Mouse (Mus musculus): ENCODE measurements at regions not wholly inside any gene's neighbourhood (a gene's known extent, or its start where the extent isn't known, plus 50 kb on each side); places are given as distances from the start of the nearest gene placed in this dataset.
A peak's percentile ranks its signal among the peaks of the same experiment; 100 is the strongest.
"Not testable (repeated sequence)": the region's sequence is repeated elsewhere in the genome, so short reads cannot be mapped to it uniquely, and the experiment has no call there.

- not testable (repeated sequence) for H3K36me3 ChIP-seq (ENCODE audit: control insufficient read depth, insufficient read depth, low read length); H3K9me3 ChIP-seq (ENCODE audit: control insufficient read depth, low read length); H3K4me3 ChIP-seq (ENCODE audit: low read depth, low read length); H3K9ac ChIP-seq (ENCODE audit: low read depth, low read length); H3K4me1 ChIP-seq (replicated peaks; ENCODE audit: control insufficient read depth, insufficient read depth, low read length); ATAC-seq (ENCODE audit: low FRiP score); DNase-seq (ENCODE audit: low spot score); H3K27me3 ChIP-seq (ENCODE audit: control insufficient read depth, insufficient read depth, low read length); H3K4me2 ChIP-seq (replicated peaks; ENCODE audit: low read depth, low read length); H3K27ac ChIP-seq (ENCODE audit: low read depth, low read length)
- WGBS, result 89% methylated on average over 2 of the region's 2 CpGs
Observed at GRCm38 (mm10) chr12:21526906-21527305, 109.5 kb upstream of the Ywhaq start.

- 47% methylated on average over 6 of the region's 6 CpGs for WGBS
- H3K4me2 ChIP-seq (replicated peaks; ENCODE audit: low read depth, low read length); H3K4me1 ChIP-seq (replicated peaks; ENCODE audit: control insufficient read depth, insufficient read depth, low read length); H3K9ac ChIP-seq (ENCODE audit: low read depth, low read length); H3K27ac ChIP-seq (ENCODE audit: low read depth, low read length); H3K27me3 ChIP-seq (ENCODE audit: control insufficient read depth, insufficient read depth, low read length); H3K9me3 ChIP-seq (ENCODE audit: control insufficient read depth, low read length); ATAC-seq (ENCODE audit: low FRiP score); H3K36me3 ChIP-seq (ENCODE audit: control insufficient read depth, insufficient read depth, low read length); H3K4me3 ChIP-seq (ENCODE audit: low read depth, low read length); DNase-seq (ENCODE audit: low spot score): not testable (repeated sequence)
Observed at GRCm38 (mm10) chr12:21525567-21525966, 108.1 kb upstream of the Ywhaq start.

DNA sequence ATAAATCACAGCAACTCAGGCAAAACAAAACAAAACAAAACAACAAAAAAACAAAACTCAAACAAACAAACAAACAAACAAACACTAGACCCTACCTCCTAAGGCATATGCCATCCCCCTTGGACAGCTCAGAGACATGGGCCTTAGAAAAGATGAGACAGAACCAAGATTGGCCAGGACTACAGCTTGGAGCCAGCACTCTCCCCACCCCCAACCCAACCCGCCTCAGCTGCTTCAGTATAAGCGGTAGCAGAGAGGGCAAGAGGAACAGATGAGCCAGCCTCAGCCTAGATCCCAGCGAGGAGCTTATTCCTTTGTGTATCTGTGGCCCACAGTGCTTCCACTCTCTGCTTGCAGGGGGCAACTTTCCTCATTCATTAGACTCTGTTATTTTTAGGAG, 105.2 kb upstream of the Ywhaq start:
- no peaks in the 10 kb centered on the region for H3K9me3 ChIP-seq (ENCODE audit: control insufficient read depth, low read length)
- H3K4me3 ChIP-seq (ENCODE audit: low read depth, low read length), result no peak overlapping the region
- no peak overlapping the region for H3K9ac ChIP-seq (ENCODE audit: low read depth, low read length)
- H3K4me1 ChIP-seq (replicated peaks; ENCODE audit: control insufficient read depth, insufficient read depth, low read length), result no peaks in the 10 kb centered on the region
- 58% methylated on average over 3 of the region's 3 CpGs for WGBS
- ATAC-seq (ENCODE audit: low FRiP score) (no peak), DNase-seq (ENCODE audit: low spot score) (no peak)
- H3K27ac ChIP-seq (ENCODE audit: low read depth, low read length), result no peak overlapping the region
- H3K36me3 ChIP-seq (ENCODE audit: control insufficient read depth, insufficient read depth, low read length), result no peaks in the 10 kb centered on the region
- H3K27me3 ChIP-seq (ENCODE audit: control insufficient read depth, insufficient read depth, low read length), result no peaks in the 10 kb centered on the region
- H3K4me2 ChIP-seq (replicated peaks; ENCODE audit: low read depth, low read length), result no peak overlapping the region

DNA sequence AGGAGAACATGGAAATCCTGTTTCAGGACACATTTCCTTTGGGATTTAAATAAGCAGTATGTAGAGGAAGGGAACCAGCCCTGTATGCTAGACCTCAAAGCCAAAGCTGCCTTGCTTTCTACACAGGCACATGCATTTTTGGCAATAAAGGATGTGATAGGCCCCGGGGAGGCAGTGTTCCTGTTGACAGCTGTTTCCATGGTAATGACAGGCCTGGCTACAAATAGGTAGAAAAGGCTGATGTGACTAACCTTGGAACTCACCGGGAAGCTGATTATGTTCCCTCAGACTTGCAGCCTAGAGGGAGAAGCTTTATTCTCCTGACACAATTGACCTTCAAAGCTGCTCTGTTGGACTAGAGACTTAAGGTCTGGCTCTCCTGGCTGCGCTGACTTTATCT, 101.6 kb upstream of the Ywhaq start:
- Histone ChIP-seq H3K4me2 (replicated peaks; ENCODE audit: low read depth, low read length) (no peak overlapping the region), H3K9me3 (ENCODE audit: control insufficient read depth, low read length) (no peaks in the 10 kb centered on the region), H3K4me3 (ENCODE audit: low read depth, low read length) (no peak overlapping the region), H3K36me3 (ENCODE audit: control insufficient read depth, insufficient read depth, low read length) (no peaks in the 10 kb centered on the region), H3K27ac (ENCODE audit: low read depth, low read length) (no peak overlapping the region), H3K4me1 (replicated peaks; ENCODE audit: control insufficient read depth, insufficient read depth, low read length) (no peaks in the 10 kb centered on the region), H3K27me3 (ENCODE audit: control insufficient read depth, insufficient read depth, low read length) (no peaks in the 10 kb centered on the region), H3K9ac (ENCODE audit: low read depth, low read length) (no peak overlapping the region)
- no peak for ATAC-seq (ENCODE audit: low FRiP score)
- DNase-seq (ENCODE audit: low spot score), result no peak
- WGBS, result 45% methylated on average over 3 of the region's 3 CpGs

DNA sequence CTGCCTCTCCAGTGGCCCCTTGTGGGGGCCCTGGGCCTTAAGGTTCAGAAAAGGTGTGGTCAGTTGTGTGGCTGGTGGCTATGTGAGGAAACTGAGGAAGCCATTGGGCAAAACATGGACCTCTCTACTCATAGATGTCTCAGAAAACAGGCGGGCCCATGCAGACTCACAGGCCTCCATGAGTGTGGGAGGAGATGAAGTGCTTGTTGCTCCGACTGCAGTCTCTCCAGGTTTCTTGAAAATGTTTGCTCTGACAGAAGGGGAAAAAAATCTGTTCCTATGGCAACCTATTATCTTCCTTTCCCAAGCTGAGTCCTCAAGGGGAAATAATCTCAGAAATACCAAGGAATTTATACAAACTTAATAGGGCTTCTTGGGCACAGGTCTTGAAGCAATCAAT, 95.3 kb upstream of the Ywhaq start:
- Histone ChIP-seq H3K27me3 (ENCODE audit: control insufficient read depth, insufficient read depth, low read length) (no peaks in the 10 kb centered on the region), H3K4me1 (replicated peaks; ENCODE audit: control insufficient read depth, insufficient read depth, low read length) (no peaks in the 10 kb centered on the region), H3K9ac (ENCODE audit: low read depth, low read length) (no peak overlapping the region), H3K27ac (ENCODE audit: low read depth, low read length) (no peak overlapping the region), H3K4me2 (replicated peaks; ENCODE audit: low read depth, low read length) (no peak overlapping the region), H3K9me3 (ENCODE audit: control insufficient read depth, low read length) (no peaks in the 10 kb centered on the region), H3K4me3 (ENCODE audit: low read depth, low read length) (no peak overlapping the region), H3K36me3 (ENCODE audit: control insufficient read depth, insufficient read depth, low read length) (no peaks in the 10 kb centered on the region)
- ATAC-seq (ENCODE audit: low FRiP score), result no peak
- DNase-seq (ENCODE audit: low spot score), result no peak
- WGBS, result 84% methylated on average over 2 of the region's 2 CpGs

GRCm38 (mm10) chr12:21511043-21511665, 93.7 kb upstream of the Ywhaq start:
- 74% methylated on average over 8 of the region's 8 CpGs for whole genome bisulfite sequencing

DNA sequence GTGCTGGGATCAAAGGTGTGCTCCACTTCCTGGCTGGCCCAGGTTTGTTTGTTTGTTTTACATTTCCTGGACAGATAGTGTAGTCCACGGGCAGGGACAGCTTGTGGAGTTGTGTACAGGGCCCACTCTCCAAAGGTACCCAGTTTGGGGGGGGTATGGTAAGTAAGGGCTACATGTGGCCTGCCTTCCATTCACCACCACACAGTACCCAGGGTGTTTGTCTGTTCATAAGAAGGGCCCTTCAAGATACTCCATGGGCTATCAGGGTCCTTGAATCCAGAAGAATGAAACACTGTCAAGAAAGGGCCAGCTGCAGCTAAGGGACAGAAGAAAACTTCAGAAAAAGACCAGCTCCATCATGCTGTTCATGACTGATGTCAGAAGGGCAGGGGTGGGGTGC, 89.6 kb upstream of the Ywhaq start:
- 50% methylated on average over 1 of the region's 1 CpGs for WGBS
- Histone ChIP-seq H3K27me3 (ENCODE audit: control insufficient read depth, insufficient read depth, low read length) (no peaks in the 10 kb centered on the region), H3K4me2 (replicated peaks; ENCODE audit: low read depth, low read length) (no peak overlapping the region), H3K4me3 (ENCODE audit: low read depth, low read length) (no peak overlapping the region), H3K36me3 (ENCODE audit: control insufficient read depth, insufficient read depth, low read length) (no peaks in the 10 kb centered on the region), H3K9ac (ENCODE audit: low read depth, low read length) (no peak overlapping the region), H3K4me1 (replicated peaks; ENCODE audit: control insufficient read depth, insufficient read depth, low read length) (no peaks in the 10 kb centered on the region), H3K27ac (ENCODE audit: low read depth, low read length) (no peak overlapping the region), H3K9me3 (ENCODE audit: control insufficient read depth, low read length) (no peaks in the 10 kb centered on the region)
- ATAC-seq (ENCODE audit: low FRiP score), result no peak
- DNase-seq (ENCODE audit: low spot score), result no peak

More at GRCm38 (mm10) chr12:21511043-21511665, 93.7 kb upstream of the Ywhaq start:
- Histone ChIP-seq H3K9ac (ENCODE audit: low read depth, low read length) (no peak overlapping the region), H3K27ac (ENCODE audit: low read depth, low read length) (no peak overlapping the region), H3K4me1 (replicated peaks; ENCODE audit: control insufficient read depth, insufficient read depth, low read length) (no peaks in the 10 kb centered on the region), H3K36me3 (ENCODE audit: control insufficient read depth, insufficient read depth, low read length) (no peaks in the 10 kb centered on the region), H3K4me2 (replicated peaks; ENCODE audit: low read depth, low read length) (no peak overlapping the region), H3K27me3 (ENCODE audit: control insufficient read depth, insufficient read depth, low read length) (no peaks in the 10 kb centered on the region), H3K4me3 (ENCODE audit: low read depth, low read length) (no peak overlapping the region), H3K9me3 (ENCODE audit: control insufficient read depth, low read length) (no peaks in the 10 kb centered on the region)
- ATAC-seq (ENCODE audit: low FRiP score) (peak; percentile 60), DNase-seq (ENCODE audit: low spot score) (no peak)

GRCm38 (mm10) chr12:21505731-21506368, 88.4 kb upstream of the Ywhaq start:
- no peaks in the 10 kb centered on the region for H3K4me1 ChIP-seq (replicated peaks; ENCODE audit: control insufficient read depth, insufficient read depth, low read length)
- H3K4me3 ChIP-seq (ENCODE audit: low read depth, low read length), result no peak overlapping the region
- H3K27me3 ChIP-seq (ENCODE audit: control insufficient read depth, insufficient read depth, low read length), result no peaks in the 10 kb centered on the region
- H3K4me2 ChIP-seq (replicated peaks; ENCODE audit: low read depth, low read length), result no peak overlapping the region
- H3K9me3 ChIP-seq (ENCODE audit: control insufficient read depth, low read length), result no peaks in the 10 kb centered on the region
- WGBS, result 74% methylated on average over 6 of the region's 6 CpGs
- no peaks in the 10 kb centered on the region for H3K36me3 ChIP-seq (ENCODE audit: control insufficient read depth, insufficient read depth, low read length)
- no peak overlapping the region for H3K9ac ChIP-seq (ENCODE audit: low read depth, low read length)
- ATAC-seq (ENCODE audit: low FRiP score), result no peak
- H3K27ac ChIP-seq (ENCODE audit: low read depth, low read length), result no peak overlapping the region
- no peak for DNase-seq (ENCODE audit: low spot score)

GRCm38 (mm10) chr12:21503250-21503649, 85.8 kb upstream of the Ywhaq start:
- Histone ChIP-seq H3K36me3 (ENCODE audit: control insufficient read depth, insufficient read depth, low read length) (no peaks in the 10 kb centered on the region), H3K9ac (ENCODE audit: low read depth, low read length) (no peak overlapping the region), H3K4me1 (replicated peaks; ENCODE audit: control insufficient read depth, insufficient read depth, low read length) (no peaks in the 10 kb centered on the region), H3K27ac (ENCODE audit: low read depth, low read length) (no peak overlapping the region), H3K27me3 (ENCODE audit: control insufficient read depth, insufficient read depth, low read length) (no peaks in the 10 kb centered on the region), H3K9me3 (ENCODE audit: control insufficient read depth, low read length) (no peaks in the 10 kb centered on the region), H3K4me2 (replicated peaks; ENCODE audit: low read depth, low read length) (no peak overlapping the region), H3K4me3 (ENCODE audit: low read depth, low read length) (no peak overlapping the region)
- 41% methylated on average over 4 of the region's 4 CpGs for WGBS
- ATAC-seq (ENCODE audit: low FRiP score) (no peak), DNase-seq (ENCODE audit: low spot score) (no peak)

All from hindbrain, embryonic 11.5 days (tissue).